Mouse (Mus musculus): ENCODE data around the gene Ccdc144b.
A peak's percentile ranks its signal among the peaks of the same experiment; 100 is the strongest.

Gene Ccdc144b

DNA sequence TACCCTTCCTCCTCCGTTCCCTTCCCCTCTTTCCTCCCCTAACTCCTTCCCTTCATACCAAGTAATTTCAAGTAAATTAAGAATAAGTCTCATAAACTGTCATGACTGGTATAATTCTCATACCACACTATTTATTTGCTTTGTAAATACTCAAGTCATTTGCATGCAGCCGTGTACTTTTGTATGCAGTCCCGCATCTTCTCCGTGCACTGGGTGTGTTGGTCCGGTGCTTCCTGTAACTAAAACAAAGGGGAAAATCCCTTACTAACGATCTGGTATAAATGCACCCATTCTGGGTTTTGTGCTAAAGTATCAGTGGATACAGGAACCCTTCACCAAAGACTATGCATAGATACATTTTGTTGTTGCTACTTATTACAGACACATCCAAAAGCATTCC, 27.6 kb downstream of the Ccdc144b start:
- no peak for DNase-seq

DNA sequence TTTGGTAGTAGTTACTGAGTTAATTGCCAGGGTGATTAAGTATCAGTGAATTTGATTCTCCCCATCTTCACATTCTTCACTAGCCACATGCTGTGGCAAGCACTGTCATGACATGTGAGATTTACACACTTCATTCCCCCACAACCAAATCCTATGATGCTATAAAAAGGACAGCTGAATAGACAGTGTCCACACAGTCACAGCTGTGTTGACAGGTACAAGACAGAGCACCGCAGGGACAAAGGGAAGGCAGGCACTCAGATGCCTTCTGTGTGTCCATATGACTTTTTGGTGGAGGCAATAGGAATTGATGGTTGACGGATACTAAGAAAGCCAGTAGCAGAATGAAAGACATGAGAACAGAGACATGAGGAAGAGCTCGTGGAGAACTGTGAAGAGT, 42.1 kb downstream of the Ccdc144b start:
- DNase-seq = no peak

DNA sequence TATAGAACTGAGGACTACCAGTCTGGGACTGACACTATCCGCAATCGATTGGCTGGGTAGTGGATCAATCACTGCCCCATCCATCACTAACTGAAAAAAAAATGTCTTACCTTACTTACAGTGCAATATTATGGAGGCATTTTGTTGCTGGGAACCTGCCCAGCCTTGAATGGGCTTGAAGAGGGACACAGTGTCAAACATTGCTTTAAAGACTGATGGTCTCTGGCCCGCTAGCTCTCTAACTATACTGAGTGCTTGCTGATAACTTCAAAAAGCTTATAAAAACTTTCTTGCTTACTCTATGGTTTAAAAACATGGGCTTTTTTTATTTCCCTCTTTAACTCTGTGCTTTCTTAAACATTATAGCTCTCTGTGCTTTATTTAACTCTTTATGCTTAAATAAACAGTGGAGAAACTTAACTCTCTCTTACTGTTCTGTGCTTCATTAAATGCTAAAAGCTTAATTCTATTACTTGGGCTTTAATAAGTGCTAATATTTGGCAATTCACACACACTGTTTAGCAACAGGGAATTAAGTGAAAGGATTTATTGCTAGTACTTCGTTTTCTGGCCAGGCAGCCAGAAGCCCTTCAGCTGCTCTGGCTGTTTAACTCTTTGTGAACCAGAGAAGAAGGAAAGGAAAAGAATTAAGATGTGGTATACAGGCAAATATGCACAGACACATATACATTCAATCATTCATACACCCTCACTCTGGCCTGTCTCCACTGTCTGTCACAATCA, 44.8 kb downstream of the Ccdc144b start:
- DNase-seq = no peak

DNA sequence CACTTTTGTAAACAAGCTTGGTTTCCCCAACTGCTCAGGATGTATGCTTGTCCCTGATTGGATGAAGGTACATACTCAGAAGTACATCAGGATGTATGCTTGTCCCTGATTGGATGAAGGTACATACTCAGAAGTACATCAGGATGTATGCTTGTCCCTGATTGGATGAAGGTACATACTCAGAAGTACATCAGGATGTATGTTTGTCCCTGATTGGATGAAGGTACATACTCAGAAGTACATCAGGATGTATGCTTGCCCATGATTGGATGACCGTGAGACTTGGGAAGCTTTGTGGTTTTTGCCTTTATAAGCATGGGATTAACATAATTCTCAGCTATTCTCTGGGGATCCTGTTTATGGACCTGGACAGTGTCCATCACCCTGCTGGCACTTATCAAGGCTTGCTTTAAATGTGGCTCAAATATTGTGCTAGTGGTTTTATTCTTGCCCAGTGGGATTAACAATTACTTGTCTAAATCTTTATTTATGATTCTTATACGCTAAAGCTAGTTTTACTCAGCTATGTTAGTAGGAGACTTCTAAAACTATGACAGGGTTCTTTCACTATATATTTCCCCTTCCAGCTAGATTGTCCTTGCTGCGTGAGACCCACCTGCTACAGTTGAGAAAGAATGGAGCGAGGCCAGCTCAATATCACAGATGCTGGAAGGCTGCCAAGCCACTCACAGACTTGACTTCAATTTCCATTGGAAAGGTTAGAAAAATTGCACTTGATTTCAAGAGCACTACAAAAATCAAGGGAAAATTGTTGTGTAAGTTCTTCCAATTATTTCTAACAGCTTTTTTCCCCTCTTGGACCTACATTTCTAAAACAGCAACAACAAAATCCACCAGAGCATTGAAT, 49.1 kb downstream of the Ccdc144b start:
- peak; percentile 73 to 76 for DNase-seq

DNA sequence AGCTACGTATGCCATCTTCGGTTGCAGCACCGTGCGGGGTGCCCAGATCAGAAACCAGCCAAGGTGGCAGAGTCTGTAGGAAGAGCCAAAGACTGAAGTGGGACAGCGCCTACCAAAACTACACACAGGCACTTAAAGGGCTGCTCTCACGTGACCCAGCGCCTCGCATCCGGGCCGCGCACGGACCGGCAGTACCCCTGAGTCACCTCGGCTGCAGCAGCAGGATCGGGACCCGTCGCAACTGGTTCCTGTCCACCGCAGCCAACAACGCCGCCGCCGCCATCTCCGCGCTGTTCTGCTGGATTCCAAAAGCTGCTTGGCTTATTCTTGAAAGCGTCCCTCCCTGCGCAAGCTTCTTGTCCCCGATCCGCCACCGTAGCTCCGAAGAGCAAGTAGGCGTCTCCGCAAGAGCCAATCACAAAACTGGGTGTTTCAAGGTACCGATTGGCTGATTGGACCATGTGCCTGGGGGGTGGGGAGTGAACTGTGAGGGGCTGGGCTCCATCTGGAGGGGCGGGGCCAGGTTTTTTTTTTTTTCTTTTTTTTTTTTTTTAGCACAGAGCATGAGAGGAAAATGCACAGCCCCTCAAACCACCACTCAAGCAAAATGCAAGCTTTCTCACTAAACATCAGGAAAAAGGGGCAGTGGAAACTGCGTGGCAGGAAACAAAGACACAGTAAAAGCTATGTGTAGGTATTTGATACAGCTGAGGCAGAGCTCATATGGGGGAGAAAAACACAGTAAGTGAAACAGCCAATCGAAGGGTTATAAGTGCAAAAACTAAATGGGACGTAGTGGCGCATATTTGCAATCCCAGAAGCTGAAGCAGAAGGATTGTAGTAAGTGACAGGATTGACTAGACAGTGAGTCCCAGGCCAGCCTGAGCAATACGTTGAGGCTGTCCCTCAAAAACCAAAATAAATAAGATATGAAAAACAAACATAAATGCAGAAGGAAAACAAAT, 52.8 kb downstream of the Ccdc144b start, which contains the start of gene Mccc1:
Gene Mccc1, minus strand, starts transcription at position 404 of the 965 bp plus-strand sequence.
- peak; percentile 96 for DNase-seq

DNA sequence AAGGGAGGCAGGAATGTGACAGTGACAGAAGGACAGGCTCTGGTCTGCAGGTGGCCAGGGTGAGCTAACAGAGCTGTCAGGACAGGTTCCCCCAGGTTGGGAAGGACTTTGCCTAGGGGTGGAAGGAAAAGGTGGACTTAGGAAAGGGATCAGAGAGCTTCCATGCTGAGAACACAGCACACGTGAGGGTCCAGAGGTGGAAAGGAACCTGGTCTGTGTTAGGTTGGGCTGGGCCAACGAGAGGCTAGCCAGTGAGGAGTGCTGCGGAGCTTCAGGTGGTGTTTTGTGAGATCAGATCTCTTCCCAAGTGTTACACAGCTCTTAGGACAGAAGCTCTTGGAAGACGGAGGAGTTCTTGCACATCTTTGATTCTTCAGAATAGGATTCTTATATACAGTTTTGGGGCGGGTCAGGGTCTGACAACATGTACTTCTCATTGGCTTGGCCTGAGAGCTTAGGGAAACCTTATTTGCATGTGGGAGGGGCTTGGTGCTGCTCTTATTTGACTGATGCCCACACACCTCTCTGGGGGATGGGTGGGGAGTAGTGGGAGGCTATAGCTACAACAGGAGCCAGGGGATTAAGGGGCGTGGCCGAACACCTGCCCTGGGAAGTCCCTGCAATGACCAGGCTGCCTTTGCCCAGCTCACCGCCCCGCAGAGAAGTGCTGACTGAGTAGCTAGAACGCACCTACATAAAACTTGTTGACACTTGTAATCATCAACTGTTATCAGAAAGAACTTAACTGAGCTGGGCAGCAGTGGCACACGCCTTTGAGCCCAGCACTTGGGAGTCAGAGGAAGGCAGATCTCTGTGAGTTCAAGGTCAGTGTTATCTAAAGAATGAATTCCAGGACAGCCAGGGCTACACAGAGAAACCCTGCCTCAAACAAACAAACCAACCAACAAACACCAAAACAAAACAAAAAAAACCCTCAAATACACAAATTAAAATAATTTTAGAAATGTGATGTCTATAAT, 58.5 kb downstream of the Ccdc144b start:
- DNase-seq = no peak

DNA sequence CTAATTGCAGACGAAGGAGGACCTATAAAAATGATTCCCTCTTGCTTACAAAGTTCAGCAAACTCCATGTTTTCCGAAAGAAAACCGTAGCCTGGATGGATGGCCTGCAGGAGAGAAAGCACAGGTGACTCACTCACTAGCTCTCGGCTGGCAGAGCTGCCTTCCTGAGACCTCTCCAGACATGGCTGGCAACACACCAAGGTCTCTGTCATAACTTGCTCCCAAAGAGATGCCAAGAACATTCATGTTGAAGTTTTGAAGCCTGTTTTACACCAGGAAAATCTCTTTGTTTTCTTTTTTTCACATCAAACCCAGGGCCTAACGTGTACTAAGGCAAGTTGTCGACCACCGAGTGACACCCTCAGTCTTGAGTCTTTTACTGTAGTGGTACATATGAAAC, 62.6 kb downstream of the Ccdc144b start:
- no peak for DNase-seq

DNA sequence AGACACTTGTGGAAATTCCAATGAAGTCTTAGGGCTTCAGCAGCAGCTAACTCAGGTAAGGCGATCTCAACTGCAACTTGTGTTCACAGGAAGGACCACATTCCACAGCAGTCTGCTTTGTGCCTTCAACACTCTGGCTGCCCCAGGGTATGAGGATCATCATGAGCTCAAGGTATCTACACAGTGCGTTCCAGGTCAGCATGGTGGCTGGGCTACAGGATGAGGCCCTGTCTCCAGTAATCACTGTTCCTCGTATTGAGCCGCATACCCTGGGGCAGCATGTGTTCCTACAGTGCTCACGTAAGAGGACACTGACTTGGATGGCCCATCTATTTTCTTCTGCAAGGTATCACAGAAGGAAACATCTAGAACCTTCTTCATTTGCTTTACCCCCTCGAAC, 65.3 kb downstream of the Ccdc144b start:
- DNase-seq = no peak

DNA sequence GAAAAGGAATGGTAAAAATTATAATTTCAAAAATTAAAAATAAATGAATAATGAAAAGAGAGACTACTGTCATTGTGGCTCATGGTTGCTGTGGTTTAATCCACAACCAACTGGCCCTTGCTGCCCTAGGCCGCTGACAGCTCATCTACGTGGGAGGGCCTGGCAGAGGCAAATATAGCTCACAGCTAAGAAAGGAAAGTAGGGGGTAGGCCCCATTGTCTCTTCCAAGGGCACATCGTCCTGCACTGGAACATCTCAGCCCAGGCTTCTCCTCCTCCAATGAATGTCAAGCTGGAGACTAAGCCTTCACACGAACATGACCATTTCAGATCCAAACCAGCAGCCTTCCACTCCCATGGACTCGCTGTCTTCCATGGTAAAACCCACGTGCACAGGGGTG, 67.1 kb downstream of the Ccdc144b start:
- DNase-seq = no peak

DNA sequence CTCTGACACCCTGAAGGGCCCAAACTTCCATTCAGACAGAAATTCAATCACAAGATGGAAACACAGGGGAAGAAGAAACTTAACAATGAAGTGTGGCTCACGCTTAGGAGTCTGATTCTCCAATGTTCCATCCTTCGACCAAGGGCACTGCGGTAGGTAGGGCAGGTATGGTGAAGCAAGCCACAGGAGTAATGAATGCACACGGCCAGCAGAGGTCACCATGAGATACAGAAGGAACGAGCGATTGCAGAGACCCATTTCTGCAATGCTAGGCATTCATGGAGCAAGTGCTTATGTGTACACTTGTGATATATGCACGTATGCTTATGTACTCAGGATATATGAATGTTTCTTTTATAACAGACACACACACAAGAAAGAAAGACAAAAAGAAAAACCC, 79.8 kb downstream of the Ccdc144b start:
- DNase-seq = peak; percentile 24 to 31

DNA sequence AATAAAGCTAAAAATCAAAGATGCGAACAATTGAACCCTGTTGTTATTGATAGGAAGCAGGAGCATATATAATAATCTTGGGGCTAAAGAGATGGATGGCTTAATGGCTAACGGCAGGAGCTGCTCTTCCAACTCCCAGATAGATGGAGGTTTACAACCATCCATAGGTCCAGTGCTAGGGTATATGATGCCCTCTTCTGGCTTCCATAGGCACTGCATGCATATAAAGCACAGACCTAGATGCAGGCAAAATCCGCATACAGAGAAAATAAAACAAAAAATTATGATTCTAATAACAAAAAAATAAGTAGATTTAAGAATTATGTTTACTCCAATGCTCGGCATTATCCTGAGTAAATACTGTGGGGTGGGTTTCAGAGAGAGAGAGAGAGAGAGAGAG, 80.4 kb downstream of the Ccdc144b start:
- DNase-seq = no peak

DNA sequence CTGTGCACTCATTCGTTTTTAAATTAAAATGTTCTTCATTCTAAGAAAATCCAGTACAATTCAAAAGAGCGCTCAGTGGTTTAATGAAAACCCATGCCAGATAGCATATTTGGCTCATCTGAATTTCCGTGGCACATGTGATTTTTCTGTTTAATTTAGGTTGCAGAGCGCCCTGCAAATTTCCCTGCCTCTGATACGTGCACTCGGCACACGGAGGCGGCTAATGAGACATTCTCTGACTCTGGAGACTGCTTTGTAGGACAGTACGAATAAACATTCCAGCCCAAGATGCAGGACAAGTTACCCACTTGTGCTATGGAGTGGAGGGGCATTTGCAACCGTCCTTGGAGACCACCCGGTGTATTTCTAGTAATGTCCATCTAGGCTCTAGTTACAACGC, 82.2 kb downstream of the Ccdc144b start:
- DNase-seq = no peak

DNA sequence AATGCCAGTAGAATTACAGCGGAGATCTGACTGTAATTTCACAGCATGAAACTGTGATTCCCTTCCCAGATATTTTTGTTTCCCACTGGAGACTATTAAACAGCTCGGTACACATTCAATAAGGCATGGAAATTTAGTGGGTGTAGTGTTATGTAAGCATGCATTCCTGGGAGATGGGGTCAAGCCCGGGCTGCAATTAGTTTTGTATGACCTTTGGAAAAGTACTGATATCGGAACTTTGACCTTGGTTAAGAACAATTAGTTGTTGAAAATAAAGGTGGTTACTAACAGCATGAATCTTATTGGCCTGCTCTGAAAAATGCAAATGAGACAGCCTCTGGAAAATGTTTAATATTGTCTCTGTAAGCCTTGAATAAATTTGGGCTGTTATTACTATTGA, 82.9 kb downstream of the Ccdc144b start:
- no peak for DNase-seq

DNA sequence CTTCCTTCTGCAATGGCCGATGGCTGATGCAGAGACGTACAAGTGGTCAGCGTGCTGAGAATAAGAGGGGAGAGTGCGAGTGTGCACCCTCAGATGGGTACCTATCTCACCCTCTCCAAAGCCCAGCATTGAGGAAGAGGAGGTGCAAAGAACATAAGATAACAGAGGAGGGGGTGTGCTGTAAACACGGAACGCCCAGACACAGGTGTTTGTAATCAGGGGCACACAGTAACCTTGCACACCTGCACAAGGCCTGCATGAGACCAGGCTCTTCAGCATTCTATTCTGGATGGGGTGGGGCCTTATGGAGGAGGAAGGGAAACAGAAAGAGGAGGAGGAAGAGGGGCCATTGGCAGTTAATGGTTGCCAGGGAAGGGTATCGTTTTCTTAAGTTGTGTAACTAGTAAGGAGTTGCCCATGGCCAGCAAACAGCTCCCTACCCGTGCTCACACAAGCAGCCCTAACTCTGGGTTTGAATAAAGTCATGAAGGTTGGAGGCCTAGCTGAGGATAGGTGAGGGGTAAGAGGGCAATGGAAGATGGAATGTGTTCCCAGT, 85.9 kb downstream of the Ccdc144b start:
- DNase-seq = no peak

DNA sequence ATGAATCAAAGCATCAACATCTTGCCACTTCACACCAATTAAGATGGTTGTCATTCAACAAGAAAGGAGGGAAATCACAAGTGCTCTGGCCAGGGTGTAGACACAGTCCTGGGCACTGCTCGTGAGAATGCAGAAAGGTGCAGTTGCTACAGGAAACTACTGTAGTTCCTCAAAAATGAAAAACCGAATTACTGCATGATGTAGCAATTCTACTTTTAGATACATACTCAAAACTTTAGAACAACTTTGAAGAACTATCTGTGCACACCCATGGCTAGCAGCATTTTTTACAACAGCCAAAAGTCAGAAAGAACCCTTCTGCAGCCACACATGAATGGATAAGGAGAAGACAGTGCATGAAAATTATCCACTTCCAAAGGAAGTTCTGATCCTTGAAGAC, 86.9 kb downstream of the Ccdc144b start:
- DNase-seq = no peak

DNA sequence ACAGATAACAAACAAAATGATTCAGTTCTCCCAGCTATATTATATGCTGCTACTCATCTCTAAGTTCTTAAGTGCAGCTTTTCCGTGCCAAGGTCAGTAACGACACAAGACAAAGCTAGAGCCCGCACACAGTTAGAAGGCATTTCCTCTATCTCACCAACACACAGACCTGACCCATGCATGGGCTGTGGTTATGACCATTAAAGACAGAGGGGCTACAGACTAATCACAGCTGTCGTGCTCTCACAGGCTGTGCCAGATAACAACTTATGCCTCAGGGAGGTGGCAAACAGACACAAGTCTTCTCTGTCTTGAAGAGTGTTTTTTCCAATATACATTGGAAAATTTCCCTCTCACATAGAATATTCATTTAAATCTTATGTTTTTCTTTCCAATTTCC, 88.4 kb downstream of the Ccdc144b start:
- DNase-seq = no peak

DNA sequence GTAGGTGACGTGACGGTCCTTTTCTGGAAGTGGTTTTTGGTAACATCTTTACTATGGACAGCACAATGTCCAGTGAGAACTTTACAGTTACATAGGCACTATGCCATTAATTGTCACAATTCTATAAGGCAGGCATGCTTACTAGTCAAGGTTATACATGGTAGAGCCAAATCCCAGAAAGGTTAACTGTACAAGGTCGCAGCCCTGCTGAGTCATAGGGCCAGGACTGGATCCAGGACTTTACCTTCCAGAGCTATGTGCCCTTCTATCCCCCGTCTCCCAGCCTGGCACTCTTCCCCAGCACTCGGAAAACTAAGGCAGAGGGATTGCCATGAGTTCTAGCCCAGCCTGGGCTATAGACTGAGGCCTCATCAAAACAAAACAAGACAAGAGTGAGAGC, 89.4 kb downstream of the Ccdc144b start:
- no peak for DNase-seq

DNA sequence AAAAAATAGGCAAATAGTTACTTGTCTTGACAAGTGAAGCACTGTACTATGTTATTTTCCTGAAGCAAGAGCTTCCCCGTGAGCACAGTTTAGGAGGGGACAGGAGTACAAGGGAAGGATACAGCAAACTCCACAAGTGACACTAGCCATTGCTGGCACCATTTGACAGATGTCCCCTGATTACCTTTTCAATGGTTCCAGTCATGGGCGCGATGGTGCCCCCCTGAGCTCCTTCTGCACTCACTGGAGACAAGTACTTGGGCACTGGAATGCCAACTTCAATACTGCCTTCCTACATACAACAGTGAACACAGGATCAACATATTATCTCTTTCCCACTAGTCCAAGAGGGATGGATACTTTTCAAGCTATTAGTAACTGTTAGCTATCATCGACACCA, 89.9 kb downstream of the Ccdc144b start:
- DNase-seq = no peak

DNA sequence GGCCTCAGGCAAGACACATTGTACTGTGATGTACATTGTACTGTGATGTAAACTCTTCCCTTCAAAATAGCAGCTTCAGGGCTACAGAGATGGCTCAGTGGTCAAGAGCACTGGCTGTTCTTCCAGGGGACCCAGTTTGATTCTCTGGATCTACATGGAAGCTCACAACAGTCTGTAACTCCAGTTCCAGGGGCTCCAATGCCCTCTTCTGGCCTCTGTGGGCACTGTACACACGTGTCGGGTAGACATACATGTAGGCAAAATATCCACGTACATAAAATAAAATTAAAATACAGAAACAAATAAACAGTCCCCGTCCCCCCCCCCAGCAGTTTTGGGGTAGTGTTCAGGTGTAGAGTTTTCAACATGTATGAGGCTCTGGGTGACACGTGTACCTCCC, 90.4 kb downstream of the Ccdc144b start:
- DNase-seq = no peak
